Mouse (Mus musculus): ENCODE results near the gene Mlxip. TPM values are rescaled to one million over a fixed set of nuclear protein-coding genes. Genes with fewer than 3 reads are reported as not detected.

Mlxip gene
- polyA plus RNA-seq, 1 experiment from 2014 or later: 11.5 TPM

DNA sequence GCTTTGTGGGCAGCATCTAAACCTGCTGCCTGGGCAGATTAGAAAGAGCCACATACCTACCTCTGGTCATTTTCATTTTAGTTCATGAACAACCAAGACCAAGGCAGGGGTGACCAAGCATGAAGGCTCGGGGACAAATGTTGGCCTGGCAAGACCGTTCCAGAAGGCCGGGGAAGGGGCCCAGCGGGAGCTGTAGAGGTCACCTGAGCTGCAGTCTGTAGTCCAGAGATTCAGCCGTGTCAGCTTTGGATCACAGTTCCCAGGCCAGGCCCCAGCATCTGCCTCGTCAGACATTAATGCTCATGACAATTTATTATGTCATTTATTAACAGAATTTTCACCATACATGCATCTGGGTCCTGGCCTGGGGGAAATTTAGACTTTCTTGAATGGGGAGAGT is 35.2 kb upstream of the Mlxip start:
- Histone ChIP-seq H3K36me3 (ENCODE audit: control insufficient read depth, insufficient read depth, low read length) (peaks cover 98% of the 10 kb centered on the region), H3K4me2 (ENCODE audit: low read length) (no peak overlapping the region)

DNA sequence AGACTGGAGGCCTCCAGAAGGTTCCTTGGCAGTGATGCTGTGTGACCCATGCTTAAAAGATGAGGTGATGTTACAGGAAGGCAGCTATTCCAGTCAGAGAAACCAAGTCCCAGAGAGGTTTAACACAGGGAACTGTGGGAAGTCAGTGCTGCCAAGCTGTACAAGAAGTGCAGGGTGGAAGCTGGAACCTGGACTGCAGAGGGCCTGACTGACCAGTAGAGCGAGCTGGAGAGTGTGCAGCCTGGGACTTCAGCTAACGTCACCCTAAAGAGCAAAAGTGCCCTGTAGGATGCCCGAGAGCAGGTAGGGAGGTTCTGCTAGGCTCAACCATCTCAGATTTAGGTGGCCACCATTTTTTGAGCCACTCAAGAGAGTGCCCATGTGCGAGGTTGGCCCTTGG is 31.7 kb upstream of the Mlxip start:
- no peak for ATAC-seq
- H3K4me3 ChIP-seq (ENCODE audit: low read depth, low read length): no peak overlapping the region
- no peaks in the 10 kb centered on the region for H3K9me3 ChIP-seq (replicated peaks; ENCODE audit: control insufficient read depth, low read length)
- no peak overlapping the region for H3K27ac ChIP-seq (ENCODE audit: low read depth, low read length)
- no peak overlapping the region for H3K4me2 ChIP-seq (ENCODE audit: low read length)
- no peaks in the 10 kb centered on the region for H3K4me1 ChIP-seq (ENCODE audit: control insufficient read depth, insufficient read depth, low read length)
- H3K27me3 ChIP-seq (replicated peaks; ENCODE audit: control insufficient read depth, insufficient read depth, low read length): no peaks in the 10 kb centered on the region
- H3K36me3 ChIP-seq (ENCODE audit: control insufficient read depth, insufficient read depth, low read length): peaks cover 93% of the 10 kb centered on the region
- WGBS: 86% methylated on average over 4 of the region's 4 CpGs
- no peak overlapping the region for H3K9ac ChIP-seq (ENCODE audit: low read length)
- DNase-seq (ENCODE audit: low spot score): no peak

More for the DNA sequence above, 35.2 kb upstream of the Mlxip start:
- no peak overlapping the region for H3K27ac ChIP-seq (ENCODE audit: low read depth, low read length)
- no peaks in the 10 kb centered on the region for H3K27me3 ChIP-seq (replicated peaks; ENCODE audit: control insufficient read depth, insufficient read depth, low read length)
- H3K9me3 ChIP-seq (replicated peaks; ENCODE audit: control insufficient read depth, low read length): no peaks in the 10 kb centered on the region
- no peaks in the 10 kb centered on the region for H3K4me1 ChIP-seq (ENCODE audit: control insufficient read depth, insufficient read depth, low read length)
- no peak for DNase-seq (ENCODE audit: low spot score)
- ATAC-seq: no peak
- WGBS: 91% methylated on average over 6 of the region's 6 CpGs
- no peak overlapping the region for H3K9ac ChIP-seq (ENCODE audit: low read length)
- H3K4me3 ChIP-seq (ENCODE audit: low read depth, low read length): no peak overlapping the region

DNA sequence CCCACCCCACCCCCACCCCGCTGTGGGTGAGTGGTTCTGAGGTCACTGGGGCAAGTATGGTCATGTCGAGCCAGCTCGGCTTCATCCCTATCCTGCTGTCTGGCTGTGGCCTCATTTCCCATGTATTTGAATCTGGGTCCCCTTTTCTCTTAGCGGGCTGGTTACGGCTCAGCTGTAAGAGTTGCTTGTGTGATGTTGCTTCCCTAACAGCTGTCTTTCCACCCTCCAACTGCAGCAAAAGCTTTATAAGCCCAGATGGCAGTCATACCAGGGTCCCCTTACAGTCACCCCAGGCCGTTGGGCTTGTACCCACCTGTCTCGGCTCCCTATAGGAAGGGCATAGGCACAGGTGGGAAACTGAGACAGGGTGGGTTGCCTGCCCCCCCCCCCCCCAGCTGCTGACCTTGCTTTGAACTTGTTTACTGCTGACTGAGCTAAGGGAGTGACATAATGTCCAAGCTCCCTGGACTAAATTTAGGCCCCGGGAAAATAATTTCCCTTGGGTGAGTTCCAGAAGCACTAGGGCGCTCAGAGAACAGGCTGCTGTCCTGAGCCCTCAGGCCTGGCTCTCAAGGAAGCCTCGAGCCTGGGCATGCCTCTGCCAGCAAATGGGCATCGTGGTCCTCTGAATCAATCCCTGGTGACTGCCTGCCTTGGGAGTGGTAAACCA is 30.2 kb upstream of the Mlxip start:
- Histone ChIP-seq H3K4me2 (ENCODE audit: low read length) (no peak overlapping the region), H3K36me3 (ENCODE audit: control insufficient read depth, insufficient read depth, low read length) (peaks cover 93% of the 10 kb centered on the region), H3K4me3 (ENCODE audit: low read depth, low read length) (no peak overlapping the region), H3K9ac (ENCODE audit: low read length) (no peak overlapping the region), H3K27me3 (replicated peaks; ENCODE audit: control insufficient read depth, insufficient read depth, low read length) (no peaks in the 10 kb centered on the region), H3K4me1 (ENCODE audit: control insufficient read depth, insufficient read depth, low read length) (no peaks in the 10 kb centered on the region), H3K27ac (ENCODE audit: low read depth, low read length) (no peak overlapping the region), H3K9me3 (replicated peaks; ENCODE audit: control insufficient read depth, low read length) (no peaks in the 10 kb centered on the region)
- ATAC-seq (no peak), DNase-seq (ENCODE audit: low spot score) (no peak)
- 88% methylated on average over 11 of the region's 11 CpGs for WGBS

DNA sequence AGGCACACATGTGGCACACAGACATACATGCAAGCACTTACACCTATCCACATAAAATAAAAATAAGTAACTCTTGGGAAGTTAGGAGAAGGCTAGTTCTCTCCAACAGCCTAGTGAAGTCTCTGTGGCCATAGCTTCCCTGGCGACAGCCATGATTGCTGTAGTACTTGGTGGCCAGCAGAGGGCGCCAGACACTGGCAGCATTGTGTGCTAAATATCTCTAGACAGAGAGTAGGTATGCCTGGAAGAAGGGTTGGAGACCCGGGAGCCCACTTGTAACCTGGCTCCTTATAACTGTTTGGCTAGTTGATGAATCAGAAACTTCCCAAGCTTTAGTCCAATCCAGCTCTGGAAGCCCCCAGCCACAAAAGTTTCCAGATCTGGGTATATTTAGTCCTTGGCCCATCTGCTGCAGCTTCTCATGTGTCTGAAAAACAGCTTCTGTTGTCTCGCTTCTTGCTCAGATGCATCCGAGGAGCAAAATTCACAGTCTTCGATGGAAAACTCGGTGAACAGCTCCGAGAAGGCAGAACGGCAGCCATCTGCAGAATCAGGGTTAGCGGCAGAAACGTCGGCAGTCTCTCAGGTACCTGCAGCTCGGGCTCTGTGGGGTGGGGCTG is 25.6 kb upstream of the Mlxip start:
- Histone ChIP-seq H3K27ac (ENCODE audit: low read depth, low read length) (no peak overlapping the region), H3K27me3 (replicated peaks; ENCODE audit: control insufficient read depth, insufficient read depth, low read length) (no peaks in the 10 kb centered on the region), H3K4me1 (ENCODE audit: control insufficient read depth, insufficient read depth, low read length) (no peaks in the 10 kb centered on the region), H3K4me3 (ENCODE audit: low read depth, low read length) (no peak overlapping the region), H3K9me3 (replicated peaks; ENCODE audit: control insufficient read depth, low read length) (no peaks in the 10 kb centered on the region), H3K4me2 (ENCODE audit: low read length) (no peak overlapping the region), H3K36me3 (ENCODE audit: control insufficient read depth, insufficient read depth, low read length) (peaks cover 92% of the 10 kb centered on the region), H3K9ac (ENCODE audit: low read length) (no peak overlapping the region)
- 76% methylated on average over 13 of the region's 13 CpGs for WGBS
- peak; percentile 74 for DNase-seq (ENCODE audit: low spot score)
- ATAC-seq: no peak

DNA sequence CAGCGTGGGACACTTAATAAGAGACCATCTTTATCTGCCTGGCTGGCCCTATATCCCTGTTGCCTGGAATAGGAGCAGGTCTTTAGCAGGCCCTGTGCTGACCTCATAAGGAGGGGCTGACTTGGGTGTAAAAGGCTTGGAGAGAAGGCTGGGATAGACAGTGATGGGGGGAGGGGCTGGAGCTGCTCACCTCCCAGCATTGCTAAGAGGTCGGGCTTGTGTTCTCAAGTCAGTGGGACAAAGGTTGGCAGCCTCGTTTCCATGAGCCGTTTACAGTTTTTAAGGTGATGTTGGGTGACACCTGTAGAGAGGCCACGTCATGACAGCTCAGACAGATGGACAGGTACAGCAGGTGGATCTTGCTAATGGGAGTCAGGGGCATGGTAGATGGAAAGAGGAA is 24.5 kb upstream of the Mlxip start:
- Histone ChIP-seq H3K36me3 (ENCODE audit: control insufficient read depth, insufficient read depth, low read length) (peaks cover 90% of the 10 kb centered on the region), H3K27ac (ENCODE audit: low read depth, low read length) (no peak overlapping the region), H3K27me3 (replicated peaks; ENCODE audit: control insufficient read depth, insufficient read depth, low read length) (no peaks in the 10 kb centered on the region), H3K9me3 (replicated peaks; ENCODE audit: control insufficient read depth, low read length) (no peaks in the 10 kb centered on the region), H3K9ac (ENCODE audit: low read length) (no peak overlapping the region), H3K4me3 (ENCODE audit: low read depth, low read length) (no peak overlapping the region), H3K4me1 (ENCODE audit: control insufficient read depth, insufficient read depth, low read length) (no peaks in the 10 kb centered on the region), H3K4me2 (ENCODE audit: low read length) (no peak overlapping the region)
- 93% methylated on average over 5 of the region's 5 CpGs for WGBS
- ATAC-seq: no peak
- no peak for DNase-seq (ENCODE audit: low spot score)

DNA sequence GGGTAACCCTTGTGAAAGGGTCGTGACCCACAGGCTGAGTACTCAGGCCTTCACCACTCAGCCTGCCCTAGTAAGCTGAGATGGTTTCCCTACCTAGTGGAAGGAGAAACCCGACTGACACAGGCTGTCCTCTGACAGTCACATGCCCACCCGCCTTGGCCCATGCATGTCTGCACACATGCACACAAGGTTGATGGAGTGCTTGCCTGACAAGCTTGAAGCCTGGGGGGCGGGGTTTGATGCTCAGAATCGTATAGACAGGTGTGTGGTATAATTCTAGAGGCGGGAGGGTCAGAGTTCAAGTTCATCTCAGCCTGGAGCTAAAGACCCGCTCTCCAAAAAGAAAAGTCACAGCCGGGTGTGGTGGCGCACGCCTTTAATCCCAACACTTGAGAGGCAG is 19.3 kb upstream of the Mlxip start:
- Histone ChIP-seq H3K36me3 (ENCODE audit: control insufficient read depth, insufficient read depth, low read length) (peaks cover 49% of the 10 kb centered on the region), H3K9ac (ENCODE audit: low read length) (no peak overlapping the region), H3K4me1 (ENCODE audit: control insufficient read depth, insufficient read depth, low read length) (no peaks in the 10 kb centered on the region), H3K4me3 (ENCODE audit: low read depth, low read length) (no peak overlapping the region), H3K27me3 (replicated peaks; ENCODE audit: control insufficient read depth, insufficient read depth, low read length) (no peaks in the 10 kb centered on the region), H3K27ac (ENCODE audit: low read depth, low read length) (no peak overlapping the region), H3K9me3 (replicated peaks; ENCODE audit: control insufficient read depth, low read length) (no peaks in the 10 kb centered on the region), H3K4me2 (ENCODE audit: low read length) (no peak overlapping the region)
- DNase-seq (ENCODE audit: low spot score) (no peak), ATAC-seq (no peak)
- WGBS: 93% methylated on average over 10 of the region's 10 CpGs

DNA sequence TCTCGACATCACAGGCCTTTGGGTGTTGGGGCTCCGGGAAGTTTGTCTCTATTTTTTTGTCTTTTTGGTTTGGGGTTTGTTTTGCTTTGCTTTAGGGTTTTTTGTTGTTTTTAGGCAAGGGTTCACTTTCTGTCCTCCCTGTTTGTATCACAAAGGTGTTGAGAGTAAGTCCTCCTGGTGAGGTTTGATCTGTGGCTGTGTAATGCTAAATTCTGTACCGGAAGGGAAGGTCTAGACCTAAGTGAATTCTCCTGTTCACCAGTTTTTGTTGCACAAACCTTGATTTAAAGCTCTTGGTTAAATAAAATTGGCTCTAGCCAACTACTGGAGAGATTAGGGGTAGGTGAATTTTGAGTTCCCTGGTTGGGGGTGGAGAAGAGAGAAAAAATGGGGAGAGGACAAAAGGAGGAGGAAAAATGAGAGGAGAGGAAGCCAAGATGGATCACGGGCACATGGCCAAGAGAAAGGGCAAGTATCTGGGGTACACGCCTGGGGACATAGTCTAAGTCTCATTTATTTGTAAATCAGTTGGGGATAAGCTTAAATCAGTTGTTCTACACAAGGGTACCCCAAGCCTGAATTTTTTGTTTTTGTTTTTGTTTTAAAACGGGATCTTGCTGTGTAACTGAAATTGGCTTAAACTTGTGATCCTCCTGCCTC is 18.7 kb upstream of the Mlxip start:
- Histone ChIP-seq H3K4me3 (ENCODE audit: low read depth, low read length) (no peak overlapping the region), H3K9me3 (replicated peaks; ENCODE audit: control insufficient read depth, low read length) (no peaks in the 10 kb centered on the region), H3K9ac (ENCODE audit: low read length) (no peak overlapping the region), H3K36me3 (ENCODE audit: control insufficient read depth, insufficient read depth, low read length) (peaks cover 42% of the 10 kb centered on the region), H3K4me1 (ENCODE audit: control insufficient read depth, insufficient read depth, low read length) (no peaks in the 10 kb centered on the region), H3K4me2 (ENCODE audit: low read length) (no peak overlapping the region), H3K27me3 (replicated peaks; ENCODE audit: control insufficient read depth, insufficient read depth, low read length) (no peaks in the 10 kb centered on the region), H3K27ac (ENCODE audit: low read depth, low read length) (no peak overlapping the region)
- ATAC-seq (no peak), DNase-seq (ENCODE audit: low spot score) (no peak)
- 90% methylated on average over 6 of the region's 6 CpGs for WGBS

DNA sequence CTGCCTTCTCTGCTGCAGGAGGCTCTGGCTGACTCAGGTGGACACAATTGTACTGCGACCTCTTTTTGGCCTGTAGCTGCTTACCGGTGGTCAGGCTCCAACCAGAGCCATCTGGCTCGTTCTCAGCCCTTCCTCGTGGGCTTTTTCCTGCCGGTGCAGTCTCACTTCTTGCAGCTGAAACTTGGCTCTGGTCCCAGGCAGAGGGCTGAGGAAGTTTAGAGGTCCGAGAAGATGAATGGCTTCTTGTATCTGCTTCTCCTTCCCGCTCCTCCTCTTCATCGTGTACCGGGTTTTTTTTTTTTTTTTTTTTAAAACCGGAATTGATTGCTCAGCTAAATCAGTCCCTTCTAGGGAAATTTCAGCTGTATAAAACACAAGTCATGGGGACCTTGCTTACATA is 18.0 kb upstream of the Mlxip start:
- H3K4me3 ChIP-seq (ENCODE audit: low read depth, low read length): no peak overlapping the region
- ATAC-seq (0 out of 2 replicates have a peak, but pooled peaks have one; percentile 20), DNase-seq (ENCODE audit: low spot score) (peak; percentile 68)
- no peaks in the 10 kb centered on the region for H3K9me3 ChIP-seq (replicated peaks; ENCODE audit: control insufficient read depth, low read length)
- H3K36me3 ChIP-seq (ENCODE audit: control insufficient read depth, insufficient read depth, low read length): peaks cover 36% of the 10 kb centered on the region
- H3K4me1 ChIP-seq (ENCODE audit: control insufficient read depth, insufficient read depth, low read length): no peaks in the 10 kb centered on the region
- 37% methylated on average over 10 of the region's 10 CpGs for WGBS
- no peak overlapping the region for H3K27ac ChIP-seq (ENCODE audit: low read depth, low read length)
- H3K27me3 ChIP-seq (replicated peaks; ENCODE audit: control insufficient read depth, insufficient read depth, low read length): no peaks in the 10 kb centered on the region
- H3K4me2 ChIP-seq (ENCODE audit: low read length): no peak overlapping the region
- no peak overlapping the region for H3K9ac ChIP-seq (ENCODE audit: low read length)
